Mouse (Mus musculus) common myeloid progenitor, adult 5-6 weeks (primary cell): ENCODE measurements around the gene Gbp7. TPM values are rescaled to one million over a fixed set of nuclear protein-coding genes. Genes with fewer than 3 reads are reported as not detected.
A peak's percentile ranks its signal among the peaks of the same experiment; 100 is the strongest.
"Not testable (repeated sequence)": the region's sequence is repeated elsewhere in the genome, so short reads cannot be mapped to it uniquely, and the experiment has no call there.

Experiments
- ATAC-seq: replicated peaks from 2 replicates; pipeline ENCODE4 v1.8.0; 2016; ENCODE audit warnings: low read depth, mild to moderate bottlenecking, moderate TSS enrichment, inconsistent platforms; ENCODE audit not compliant: poor library complexity, severe bottlenecking
- total RNA-seq: library from RNA; stranded (forward); fragments of 200-1000, 187-1606 nt; gene quantifications from 2 replicates; pipeline ENCODE4 v1.2.3, GENCODE M21; 2017

Gbp7 gene
- total RNA-seq, 1 experiment from 2014 or later, result 38.9 TPM

- ATAC-seq, result peak; percentile 96
Measured at GRCm38 (mm10) chr3:142560296-142560948, 30.3 kb downstream of the Gbp7 start.

DNA sequence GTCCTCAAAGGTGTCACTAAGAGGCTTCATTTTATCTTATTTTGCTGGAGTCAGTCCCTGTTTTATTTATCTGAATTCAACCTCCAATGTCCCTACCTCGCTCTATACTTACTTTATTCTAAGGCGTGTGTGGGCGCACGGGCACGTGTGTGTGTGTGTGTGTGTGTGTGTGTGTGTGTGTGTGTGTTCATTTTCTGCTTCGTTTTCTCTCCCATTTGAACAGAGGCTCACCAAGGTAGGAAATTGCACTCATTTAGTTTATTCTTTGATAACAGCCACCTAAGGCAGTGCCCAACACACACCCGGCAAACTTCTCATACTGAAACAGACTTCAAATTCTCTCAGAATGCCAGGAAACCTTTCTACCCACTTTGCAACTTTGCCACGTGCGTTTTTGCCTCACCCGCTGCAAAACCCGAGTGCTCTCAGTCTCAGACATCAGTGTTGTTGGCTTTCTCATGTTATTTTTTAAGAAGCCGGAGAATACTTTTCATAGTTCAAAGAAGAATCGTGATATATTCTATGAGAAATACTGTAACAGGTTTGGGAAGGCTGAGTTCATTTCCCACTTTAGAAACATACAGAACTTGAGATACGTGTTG lies 31.0 kb downstream of the Gbp7 start:
- ATAC-seq, result no peak

DNA sequence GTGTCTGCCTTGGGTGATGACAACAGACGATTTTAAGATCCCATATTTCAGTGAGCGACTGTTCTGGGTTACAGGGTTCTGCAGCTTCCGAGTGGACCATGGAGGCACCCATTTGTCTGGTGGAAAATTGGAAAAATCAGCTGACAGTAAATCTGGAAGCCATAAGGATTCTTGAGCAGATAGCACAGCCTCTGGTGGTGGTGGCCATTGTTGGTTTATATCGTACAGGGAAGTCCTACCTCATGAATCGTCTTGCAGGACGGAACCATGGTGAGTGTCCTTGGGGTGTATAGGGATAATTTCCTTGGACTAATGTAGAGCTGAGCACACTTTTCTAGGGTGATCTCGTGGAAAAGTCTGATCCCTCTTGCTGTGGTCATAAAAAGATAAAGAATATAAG lies 31.5 kb downstream of the Gbp7 start:
- ATAC-seq, result no peak

DNA sequence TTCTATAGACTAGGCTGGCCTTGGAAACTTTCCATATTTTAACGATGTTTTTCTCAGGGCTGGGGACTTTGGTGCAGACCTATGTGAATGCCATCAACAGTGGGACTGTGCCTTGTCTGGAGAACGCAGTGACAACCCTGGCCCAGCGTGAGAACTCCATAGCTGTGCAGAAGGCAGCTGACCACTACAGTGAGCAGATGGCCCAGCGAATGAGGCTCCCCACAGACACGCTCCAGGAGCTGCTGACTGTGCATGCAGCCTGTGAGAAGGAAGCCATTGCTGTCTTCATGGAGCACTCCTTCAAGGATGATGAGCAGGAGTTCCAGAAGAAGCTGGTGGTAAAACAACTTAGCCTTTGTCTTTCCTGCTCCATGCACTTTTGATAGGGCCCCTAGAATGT lies 37.3 kb downstream of the Gbp7 start:
- ATAC-seq, result not testable (repeated sequence)

GRCm38 (mm10) chr3:142570738-142571137 lies 40.6 kb downstream of the Gbp7 start:
- ATAC-seq, result no peak

DNA sequence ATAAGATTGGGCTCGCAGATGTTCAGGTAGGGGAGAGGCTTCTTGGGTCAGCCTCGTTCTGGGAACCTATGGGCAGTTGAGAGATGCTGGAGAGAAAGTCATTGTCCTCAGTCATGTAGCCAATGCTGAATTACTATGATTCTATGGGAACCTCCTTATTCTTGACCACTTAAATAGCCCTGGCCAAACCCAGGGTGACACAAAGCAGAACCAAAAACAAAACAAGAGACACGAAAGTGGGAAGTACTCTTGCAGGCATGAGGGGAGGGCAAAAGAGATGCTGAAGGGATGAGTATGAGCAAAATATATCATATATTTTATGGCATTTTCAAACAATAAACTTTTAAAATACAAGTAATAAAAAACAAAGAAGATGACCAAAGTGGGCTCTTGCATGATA lies 47.0 kb downstream of the Gbp7 start:
- ATAC-seq, result peak; percentile 79

DNA sequence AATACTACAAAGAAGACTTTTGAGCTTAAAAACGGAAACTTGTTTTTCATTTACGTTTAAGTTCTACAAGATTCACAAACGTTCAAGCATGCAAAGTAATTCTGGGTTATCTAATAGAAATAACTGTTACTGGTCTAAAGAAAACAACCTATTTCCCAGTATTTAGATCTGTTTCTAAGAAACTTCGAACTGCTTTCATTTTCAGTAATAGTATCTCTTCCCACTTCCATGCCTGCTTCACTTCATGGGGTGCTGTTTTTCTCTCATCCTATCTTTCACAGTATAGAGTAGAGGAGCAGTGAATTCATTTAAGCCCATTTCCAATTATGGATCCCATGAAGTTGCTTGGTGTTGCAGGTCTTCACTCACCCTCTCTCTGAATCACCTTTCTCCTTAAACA lies 48.2 kb downstream of the Gbp7 start:
- ATAC-seq, result no peak

DNA sequence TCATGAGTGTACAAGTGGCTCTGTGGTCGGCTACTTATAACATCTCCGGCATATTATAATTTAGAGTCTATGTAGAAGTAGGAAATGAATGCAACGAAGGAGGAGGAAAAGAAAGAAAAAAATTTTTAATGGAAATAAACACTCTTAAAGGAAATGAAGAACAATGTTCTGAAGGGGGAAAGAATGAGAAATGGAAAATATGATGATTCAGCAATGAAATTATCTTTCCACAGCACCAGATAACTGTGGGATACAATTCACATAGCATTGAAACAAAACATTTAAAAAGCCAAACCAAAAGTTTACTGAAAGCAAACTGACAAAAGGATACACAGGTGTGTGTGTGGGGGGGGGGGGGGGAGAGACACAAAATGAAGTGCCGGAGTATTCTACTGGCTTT lies 52.9 kb downstream of the Gbp7 start:
- no peak for ATAC-seq

DNA sequence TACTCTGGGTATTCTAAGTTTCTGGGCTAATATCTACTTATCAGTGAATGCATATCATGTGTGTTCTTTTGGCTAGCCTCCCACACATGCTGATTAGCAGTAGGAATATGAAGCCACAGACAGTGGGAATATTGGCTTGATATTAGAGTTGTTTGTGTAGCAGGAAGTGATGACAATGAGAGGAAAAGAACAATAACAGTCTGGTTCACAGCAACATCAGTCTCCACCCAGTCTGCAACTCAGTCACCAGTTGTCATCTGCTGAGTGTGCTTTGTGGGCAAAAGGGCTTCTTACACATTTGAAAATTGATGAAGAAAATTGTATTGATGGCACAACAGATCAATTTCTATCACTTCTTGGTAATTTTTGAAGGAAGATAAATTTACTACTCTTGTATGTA lies 57.2 kb downstream of the Gbp7 start:
- no peak for ATAC-seq

GRCm38 (mm10) chr3:142588888-142589287 lies 58.7 kb downstream of the Gbp7 start:
- no peak for ATAC-seq

DNA sequence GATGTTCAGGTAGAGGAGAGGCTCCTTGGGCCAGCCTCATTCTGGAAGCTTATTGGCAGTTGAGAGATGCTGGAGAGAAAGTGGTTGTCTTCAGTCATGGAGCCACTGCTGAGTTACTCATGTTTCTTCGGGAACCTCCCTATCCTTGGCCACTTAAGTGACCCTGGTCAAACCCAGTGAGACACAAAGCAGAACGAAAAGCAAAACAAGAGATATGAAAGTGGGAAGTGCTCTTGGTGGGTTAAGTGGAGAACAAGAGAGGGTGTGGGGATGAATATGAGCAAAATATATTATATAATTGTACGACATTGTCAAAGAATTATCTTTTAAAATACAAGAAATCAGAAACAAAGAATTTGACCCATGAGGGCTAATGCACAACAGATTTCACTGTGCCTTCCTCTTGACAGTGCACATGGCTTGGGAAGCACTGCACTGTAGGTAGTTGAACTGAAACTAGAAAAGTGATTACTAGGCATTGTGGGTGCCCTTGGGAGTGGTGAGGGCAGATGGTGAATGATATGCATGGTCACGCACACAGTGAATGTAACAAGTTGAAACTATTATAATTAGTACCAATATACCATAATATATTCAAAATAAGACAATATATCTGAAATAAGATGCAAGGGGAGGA lies 60.4 kb downstream of the Gbp7 start:
- ATAC-seq, result peak; percentile 66

DNA sequence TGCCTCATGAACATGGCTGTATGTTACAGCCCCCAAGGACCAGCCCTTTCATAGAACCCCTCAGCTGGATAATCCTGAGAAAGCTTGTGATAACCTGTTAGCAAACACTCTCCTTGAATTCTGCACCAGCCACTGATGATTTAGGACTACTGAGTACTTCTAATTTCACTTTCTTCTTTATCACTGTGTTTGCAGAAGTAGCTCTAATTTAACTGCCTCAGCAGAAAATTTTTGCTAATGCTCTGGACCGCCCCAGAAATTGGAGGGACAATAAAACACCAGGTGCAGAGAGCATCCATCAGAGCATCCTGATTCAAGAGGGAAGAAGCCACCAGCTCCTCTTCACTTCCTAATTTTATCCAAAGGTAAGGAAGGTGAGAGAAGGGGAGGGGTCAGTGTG lies 64.4 kb downstream of the Gbp7 start, which contains the start of gene Gbp2b:
Gbp2b (plus strand) TSS at position 301 of the 400 bp plus-strand sequence.
- ATAC-seq, result no peak

- ATAC-seq, result no peak
Measured at GRCm38 (mm10) chr3:142597923-142598322, 67.8 kb downstream of the Gbp7 start.

Other genes starting within 250 kb of the Gbp7 start
- 17.2 and 18.5 TPM in 2 replicates for gene Pdlim5, start 134.6 kb upstream of the Gbp7 start, total RNA-seq
- gene Gbp5, start 36.4 kb upstream of the Gbp7 start, total RNA-seq, result 8.4 and 10.4 TPM in 2 replicates
- gene Gbp3, start 29.7 kb downstream of the Gbp7 start, total RNA-seq, result 38.0 and 46.6 TPM in 2 replicates
- gene Gbp2b, start 64.5 kb downstream of the Gbp7 start, total RNA-seq, result not detected in 2 replicates
- 16.2 and 19.8 TPM in 2 replicates for gene Gbp2, start 90.3 kb downstream of the Gbp7 start, total RNA-seq
- gene Kyat3, start 170.7 kb downstream of the Gbp7 start, total RNA-seq, result 16.5 and 18.5 TPM in 2 replicates
- gene Gtf2b, start 234.7 kb downstream of the Gbp7 start, total RNA-seq, result 126 and 132 TPM in 2 replicates